Mouse (Mus musculus) left cerebral cortex, postnatal 25 days (tissue): ENCODE results near the gene Neu1. TPM values are rescaled to one million over a fixed set of nuclear protein-coding genes. Genes with fewer than 3 reads are reported as not detected.

Experiments used
- DNase-seq, 2 experiments: peaks; one replicate each; pipeline ENCODE4 v3.0.0; 2022; ENCODE audit warnings: low spot score in 2 of 2, mixed read lengths in 1 of 2
- intact Hi-C: fragments of 180-260 bp; cut with DNase I; formaldehyde crosslinking; loops from one replicate; pipeline ENCODE4 v1.15.1; 2025
- total RNA-seq, 2 experiments: library from RNA; stranded (reverse); gene quantifications; 2 replicates each; pipeline ENCODE4 v1.2.3; 2021

Neu1 gene
- total RNA-seq, result 10 to 100 TPM; 42.9 to 44.0 TPM

DNA sequence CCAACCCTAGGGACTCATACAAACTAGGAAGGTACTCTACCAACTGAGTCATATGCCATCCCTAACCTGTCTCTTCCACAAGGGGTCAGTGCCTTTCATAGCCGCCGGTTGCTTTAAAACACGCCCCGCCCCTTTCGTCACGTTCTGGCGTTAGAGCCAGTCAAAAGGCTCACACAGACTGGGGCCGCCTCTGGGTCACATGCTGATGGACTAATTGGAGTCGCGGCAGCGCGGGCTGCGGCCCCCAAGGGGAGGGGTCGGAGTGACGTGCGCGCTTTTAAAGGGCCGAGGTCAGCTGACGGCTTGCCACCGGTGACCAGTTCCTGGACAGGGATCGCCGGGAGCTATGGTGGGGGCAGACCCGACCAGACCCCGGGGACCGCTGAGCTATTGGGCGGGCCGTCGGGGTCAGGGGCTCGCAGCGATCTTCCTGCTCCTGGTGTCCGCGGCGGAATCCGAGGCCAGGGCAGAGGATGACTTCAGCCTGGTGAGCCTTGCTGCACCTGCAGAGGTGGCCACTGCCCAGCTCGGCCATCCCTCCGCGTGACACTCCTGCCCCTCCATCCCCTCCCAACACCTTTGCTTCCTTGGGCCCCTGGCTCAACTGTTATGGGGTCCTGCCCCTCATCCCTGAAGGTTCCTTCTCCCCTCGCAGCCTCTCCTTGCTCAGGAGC is at the start of gene Neu1:
TSS of gene Neu1 (plus strand) at position 193 of the 674 bp plus-strand sequence.
- intact Hi-C loops, result loop anchor here (1.0 kb wide), 1 partner anchor 21 kb away; no protein-coding TSS in a partner anchor
- peak; percentile 98 to 99 for DNase-seq

- no peak for DNase-seq
- intact Hi-C loops, result no loop called here
Measured at GRCm38 (mm10) chr17:34881683-34882310, 49.3 kb upstream of the Neu1 start, which contains the start of gene Gm20547. Gm20547 (minus strand) TSS chr17:34882042.

DNA sequence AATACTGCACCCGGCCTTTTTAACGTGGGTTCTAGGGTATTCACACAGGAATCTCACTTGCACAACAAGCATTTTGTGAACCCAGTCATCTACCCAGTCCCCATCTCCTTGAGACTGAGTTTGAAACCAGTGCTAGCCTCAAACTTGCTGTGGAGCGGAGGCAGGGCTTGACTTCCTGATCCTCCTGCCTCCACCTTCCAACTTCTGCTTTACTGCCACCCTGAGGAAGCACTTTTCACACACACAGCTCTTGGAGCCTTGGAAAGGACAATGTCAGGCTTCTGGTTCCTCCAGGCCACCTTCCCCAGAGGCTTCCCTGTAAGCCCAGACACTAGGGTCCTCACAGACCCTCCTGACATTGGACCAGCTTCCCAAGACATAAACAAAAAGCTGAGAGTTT is 47.7 kb upstream of the Neu1 start:
- intact Hi-C loops, result no loop called here
- DNase-seq, result no peak

GRCm38 (mm10) chr17:34884704-34885103 is 46.3 kb upstream of the Neu1 start:
- intact Hi-C loops, result no loop called here
- no peak for DNase-seq

GRCm38 (mm10) chr17:34885615-34886014 is 45.4 kb upstream of the Neu1 start:
- intact Hi-C loops, result no loop called here
- DNase-seq, result no peak

- intact Hi-C loops, result no loop called here
- no peak for DNase-seq
Measured at GRCm38 (mm10) chr17:34887942-34888341, 43.1 kb upstream of the Neu1 start.

DNA sequence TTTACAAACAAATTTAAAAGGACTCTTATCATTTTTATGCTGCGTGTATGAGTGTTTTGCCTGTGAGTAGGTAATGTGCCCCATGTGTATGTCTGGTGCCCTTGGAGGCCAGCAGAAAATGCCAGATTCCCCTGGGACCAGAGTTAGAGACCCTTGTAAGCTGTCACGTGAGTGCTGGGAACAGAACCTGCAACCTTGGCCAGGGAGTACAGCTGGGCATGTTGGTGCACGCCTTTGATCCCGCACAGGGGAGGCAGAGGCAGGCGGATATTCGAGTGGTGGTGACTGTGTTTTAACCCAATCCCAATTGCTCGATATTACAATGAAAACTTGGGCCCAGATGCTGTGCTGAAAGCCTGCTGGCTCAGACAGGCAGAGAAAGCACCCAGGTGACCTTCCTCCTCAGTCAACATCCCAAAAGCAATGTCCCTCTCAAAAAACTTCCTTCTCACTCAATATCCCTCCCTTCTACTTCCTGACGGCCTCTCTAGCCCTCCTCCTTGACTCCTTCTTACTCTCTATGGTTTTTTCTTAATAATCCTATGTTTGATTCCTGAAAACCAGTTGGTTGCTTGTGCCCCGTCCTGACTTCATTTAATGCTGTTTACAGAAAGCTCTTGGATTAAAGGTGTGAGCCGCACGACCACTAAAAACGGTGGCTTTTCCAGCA is 40.8 kb upstream of the Neu1 start:
- DNase-seq, result no peak
- intact Hi-C loops, result loop anchor here (5.0 kb wide), 1 partner anchor 38 kb away; the partner anchor contains the start of genes Nelfe and Skiv2l

DNA sequence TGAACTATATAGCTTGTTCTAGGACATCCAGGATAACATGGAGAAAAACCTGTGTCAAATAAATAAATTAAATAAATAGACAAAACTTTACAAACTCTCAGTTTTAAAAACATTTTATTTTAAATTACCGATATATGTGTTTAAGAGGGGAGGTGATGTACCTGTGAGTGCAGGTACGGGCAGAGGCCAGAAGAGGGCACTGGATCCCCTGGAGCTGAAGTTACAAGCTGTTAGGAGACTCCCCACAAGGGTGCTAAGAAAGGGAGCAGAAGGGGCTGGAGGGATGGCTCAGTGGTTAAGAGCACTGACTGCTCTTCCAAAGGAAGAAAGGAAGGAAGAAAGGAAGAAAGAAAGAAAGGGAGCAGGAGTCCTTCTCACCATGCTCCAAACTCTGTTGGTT is 39.7 kb upstream of the Neu1 start:
- DNase-seq, result no peak
- intact Hi-C loops, result loop anchor here (5.0 kb wide), 1 partner anchor 39 kb away; the partner anchor contains the start of genes Nelfe and Skiv2l

DNA sequence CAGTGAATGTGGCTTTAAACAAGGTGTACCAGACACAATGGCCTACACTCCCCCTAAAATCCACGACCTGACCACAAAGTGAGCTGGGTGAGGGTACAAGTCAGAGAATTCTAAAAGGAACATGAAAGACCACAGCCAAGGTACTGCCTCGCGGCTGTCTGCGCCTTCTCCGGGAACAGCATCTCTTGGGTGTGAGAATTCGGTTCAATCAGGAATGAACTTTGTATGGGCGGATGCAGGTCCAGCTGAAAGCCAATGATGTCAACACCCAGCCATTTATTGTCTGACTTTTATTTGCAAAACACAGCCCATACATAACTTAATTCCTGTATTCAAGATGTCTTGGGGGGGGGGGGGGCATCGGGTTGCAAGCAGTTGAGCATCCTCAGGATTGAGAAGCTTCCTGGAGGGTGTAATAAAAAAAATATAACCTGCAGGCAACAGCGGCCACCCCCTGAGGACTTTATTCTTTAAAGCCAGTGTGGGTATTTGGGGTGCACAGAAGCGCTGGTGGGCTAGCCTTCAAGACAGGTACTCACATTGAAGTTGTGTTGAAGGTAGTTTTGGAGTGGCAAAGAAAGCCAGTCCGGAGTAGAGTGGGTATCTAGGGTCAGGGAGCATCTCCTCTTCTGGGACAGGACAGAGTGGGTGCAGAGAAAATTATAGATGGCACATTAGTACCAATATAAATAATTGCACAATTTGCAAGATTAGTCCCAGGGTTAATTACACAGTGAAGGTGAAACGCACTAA is 37.8 kb upstream of the Neu1 start:
- intact Hi-C loops, result loop anchor here (5.0 kb wide), 1 partner anchor 41 kb away; the partner anchor contains the start of genes Nelfe and Skiv2l
- no peak for DNase-seq

GRCm38 (mm10) chr17:34894074-34894597 is 36.9 kb upstream of the Neu1 start:
- peak; percentile 94 for DNase-seq
- intact Hi-C loops, result loop anchor here (5.0 kb wide), 1 partner anchor 42 kb away; the partner anchor contains the start of genes Nelfe and Skiv2l

- intact Hi-C loops, result loop anchor here (5.0 kb wide), 3 partner anchors 43 to 778 kb away; partner anchors contain the start of genes Csnk2b, Gpank1, H2-DMa and Nelfe
- peak; percentile 23 to 40 for DNase-seq
Measured at GRCm38 (mm10) chr17:34894801-34895530, 36.1 kb upstream of the Neu1 start.

DNA sequence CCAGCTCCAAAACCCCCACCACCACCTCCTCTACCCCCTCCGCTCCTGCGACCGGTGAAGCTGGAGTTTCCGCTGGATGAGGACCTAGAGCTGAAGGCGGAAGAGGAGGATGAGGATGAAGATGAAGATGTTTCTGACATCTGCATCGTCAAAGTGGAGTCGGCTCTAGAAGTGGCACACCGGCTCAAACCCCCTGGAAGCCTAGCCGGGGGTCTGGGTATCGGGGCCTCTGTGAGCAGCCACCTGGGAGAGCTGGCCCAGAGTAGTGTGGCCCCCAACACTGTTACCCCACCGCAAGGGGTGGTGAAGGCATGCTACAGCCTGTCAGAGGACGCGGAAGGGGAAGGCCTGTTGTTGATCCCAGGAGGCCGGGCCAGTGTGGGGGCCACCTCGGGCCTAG is 35.3 kb upstream of the Neu1 start:
- no peak for DNase-seq
- intact Hi-C loops, result loop anchor here (5.0 kb wide), 2 partner anchors 227 to 778 kb away; partner anchors contain the start of genes Csnk2b, Gpank1 and H2-DMa

GRCm38 (mm10) chr17:34896366-34896765 is 34.7 kb upstream of the Neu1 start:
- intact Hi-C loops, result loop anchor here (5.0 kb wide), 2 partner anchors 226 to 779 kb away; partner anchors contain the start of genes Csnk2b, Gpank1 and H2-DMa
- no peak for DNase-seq

GRCm38 (mm10) chr17:34897373-34898159 is 33.5 kb upstream of the Neu1 start:
- intact Hi-C loops, result loop anchor here (2.0 to 5.0 kb wide), 3 partner anchors 55 to 780 kb away; partner anchors contain the start of genes Csnk2b, Gpank1 and H2-DMa
- peak; percentile 62 to 72 for DNase-seq

DNA sequence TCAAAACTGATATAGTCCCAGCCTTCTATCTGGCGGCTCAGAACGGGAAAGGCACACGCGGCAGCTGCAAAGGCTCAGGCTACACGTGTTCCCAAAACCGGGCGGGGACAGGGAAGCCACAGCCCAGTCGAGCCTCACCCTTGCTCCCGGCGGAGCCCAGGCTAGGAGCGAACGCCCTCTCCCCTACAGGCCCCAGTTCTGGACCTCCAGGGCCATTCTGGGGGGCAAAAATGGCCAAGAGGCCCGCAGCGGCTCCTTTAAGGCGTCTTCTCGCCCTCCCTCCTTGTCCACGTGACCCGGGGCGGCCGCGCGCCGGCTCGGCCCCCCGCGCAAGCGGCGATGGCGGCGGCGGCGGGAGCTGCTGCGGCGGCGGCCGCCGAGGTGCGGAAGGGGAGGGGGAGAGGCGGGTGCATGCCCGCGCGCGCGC is 32.9 kb upstream of the Neu1 start, which contains the start of the genes C2 and Ehmt2:
TSS of gene C2 (minus strand) at position 106 of the 427 bp plus-strand sequence.
TSS of gene Ehmt2 (plus strand) at position 310 of the 427 bp plus-strand sequence.
- intact Hi-C loops, result loop anchor here (2.0 to 5.0 kb wide), 3 partner anchors 55 to 781 kb away; partner anchors contain the start of genes Csnk2b, Gpank1 and H2-DMa
- peak; percentile 87 to 88 for DNase-seq

- intact Hi-C loops, result loop anchor here (2.0 to 5.0 kb wide), 3 partner anchors 54 to 781 kb away; partner anchors contain the start of genes Csnk2b, Gpank1 and H2-DMa
Measured at GRCm38 (mm10) chr17:34898706-34899052, 32.4 kb upstream of the Neu1 start.

More at GRCm38 (mm10) chr17:34898706-34899052, 32.4 kb upstream of the Neu1 start:
- DNase-seq, result no peak
